Comparison of ENCODE assay signal across 14 mouse cellular contexts in genomic region chr19:20405015-20405414, GRCm38 (mm10). TPM values are rescaled to one million over a fixed set of nuclear protein-coding genes. Genes with fewer than 3 reads are reported as not detected.
DNase-seq lines count a peak whose midpoint lies in the region; ATAC-seq and TF ChIP-seq lines count a peak whose summit lies in the region.
"Had no signal": no experiment of that assay in that cellular context is flagged by ENCODE, and none has a peak within 500 bp of the region (broad histone marks: within the 10 kb centered on the region; RNA-seq: fewer than 3 reads in every experiment).

No protein-coding gene starts in this region.

- ATAC-seq in hindbrain, postnatal 0 days, result 0 out of 2 replicates have a peak, but pooled peaks have one; percentile 43
- no peak for ATAC-seq in hindbrain, embryonic 16.5 days
- no peak for ATAC-seq in CD4-positive, CD25-positive, alpha-beta regulatory T cell, adult 4 months
- ATAC-seq: intestine, embryonic 15.5 days; midbrain, embryonic 15.5 days had no signal

- H3K4me1 ChIP-seq in hindbrain, postnatal 0 days (ENCODE audit: insufficient read depth, low read length), result no peaks in the 10 kb centered on the region
- no peaks in the 10 kb centered on the region for H3K4me1 ChIP-seq in hindbrain, embryonic 16.5 days (ENCODE audit: control insufficient read depth, insufficient read depth, low read depth, low read length)
- H3K4me1 ChIP-seq: intestine, embryonic 15.5 days; limb, embryonic 12.5 days; midbrain, embryonic 15.5 days had no signal

- peak; percentile 29 for DNase-seq in hindbrain, postnatal 0 days (ENCODE audit: low spot score)
- peak; percentile 23 for DNase-seq in right cerebral cortex, adult 18-20 months
- no peak for DNase-seq in right cerebral cortex, postnatal 14 days
- DNase-seq in layer of hippocampus, adult 2 months (ENCODE audit: low spot score in 2 of 2), result peak; percentile 3 to 14
- no peak for DNase-seq in spleen, postnatal 14 days (ENCODE audit: low spot score in 2 of 2)
- no peak for DNase-seq in kidney, postnatal 25 days
- DNase-seq: adrenal gland, postnatal 10 days; kidney, postnatal 14 days; lung, postnatal 14 days had no signal

- no peaks in the 10 kb centered on the region for H3K36me3 ChIP-seq in hindbrain, postnatal 0 days (ENCODE audit: insufficient read depth, low read length)
- H3K36me3 ChIP-seq in hindbrain, embryonic 16.5 days (ENCODE audit: control insufficient read depth, insufficient read depth, low read length), result no peaks in the 10 kb centered on the region
- H3K36me3 ChIP-seq: intestine, embryonic 15.5 days; limb, embryonic 12.5 days; midbrain, embryonic 15.5 days had no signal

- TF ChIP-seq CTCF in hindbrain, postnatal 0 days (IDR thresholded peaks at IDR 0.05; ENCODE audit: low read depth), result no peak
- TF ChIP-seq CTCF in layer of hippocampus, adult 2 months (conservative IDR thresholded peaks at IDR 0.05), result no peak

- 58% methylated on average over 4 of the region's 4 CpGs for WGBS in hindbrain, postnatal 0 days
- 70% methylated on average over 4 of the region's 4 CpGs for WGBS in hindbrain, embryonic 16.5 days

- no peak overlapping the region for H3K9ac ChIP-seq in hindbrain, postnatal 0 days (replicated peaks; ENCODE audit: low read length)
- H3K9ac ChIP-seq in hindbrain, embryonic 16.5 days (ENCODE audit: low read depth, low read length), result no peak overlapping the region
- H3K9ac ChIP-seq: intestine, embryonic 15.5 days; limb, embryonic 12.5 days; midbrain, embryonic 15.5 days had no signal

- no peaks in the 10 kb centered on the region for H3K27me3 ChIP-seq in hindbrain, postnatal 0 days (ENCODE audit: insufficient read depth, low read length)
- H3K27me3 ChIP-seq in hindbrain, embryonic 16.5 days (replicated peaks; ENCODE audit: control insufficient read depth, insufficient read depth, low read length), result no peaks in the 10 kb centered on the region
- H3K27me3 ChIP-seq: intestine, embryonic 15.5 days; limb, embryonic 12.5 days; midbrain, embryonic 15.5 days had no signal

- no peak overlapping the region for H3K27ac ChIP-seq in hindbrain, postnatal 0 days
- H3K27ac ChIP-seq in hindbrain, embryonic 16.5 days (ENCODE audit: low read depth, low read length), result no peak overlapping the region
- peak overlapping the region; percentile 54 for H3K27ac ChIP-seq in layer of hippocampus, adult 2 months
- H3K27ac ChIP-seq: intestine, embryonic 15.5 days; limb, embryonic 12.5 days; midbrain, embryonic 15.5 days had no signal

- no peak overlapping the region for H3K4me3 ChIP-seq in hindbrain, postnatal 0 days (ENCODE audit: low read length)
- no peak overlapping the region for H3K4me3 ChIP-seq in hindbrain, embryonic 16.5 days (ENCODE audit: low read length)
- H3K4me3 ChIP-seq in layer of hippocampus, adult 2 months, result no peak overlapping the region
- H3K4me3 ChIP-seq: intestine, embryonic 15.5 days; limb, embryonic 12.5 days; midbrain, embryonic 15.5 days had no signal

- no peak overlapping the region for H3K4me2 ChIP-seq in hindbrain, postnatal 0 days (ENCODE audit: low read depth, low read length)
- H3K4me2 ChIP-seq in hindbrain, embryonic 16.5 days (ENCODE audit: low read length), result no peak overlapping the region
- H3K4me2 ChIP-seq: intestine, embryonic 15.5 days; limb, embryonic 12.5 days; midbrain, embryonic 15.5 days had no signal

- H3K9me3 ChIP-seq in hindbrain, postnatal 0 days (ENCODE audit: low read length), result no peaks in the 10 kb centered on the region
- H3K9me3 ChIP-seq in hindbrain, embryonic 16.5 days (ENCODE audit: control insufficient read depth, low read length), result no peaks in the 10 kb centered on the region
- H3K9me3 ChIP-seq: intestine, embryonic 15.5 days; limb, embryonic 12.5 days; midbrain, embryonic 15.5 days had no signal

RNA-seq across cellular contexts. Expression of gene Anxa1, which starts 14.3 kb away (rescaled TPM):
- total RNA-seq in hindbrain, postnatal 0 days (2014; rRNA removed), result 4.8 and 10.8 TPM in 2 replicates
- polyA plus RNA-seq in hindbrain, postnatal 0 days (2015; fragmentation: Nextera tagmentation; extraction: Ambion mirVana), result 14.6 and 18.6 TPM in 2 replicates
- 9.7 and 16.0 TPM in 2 replicates for polyA plus RNA-seq in hindbrain, embryonic 16.5 days (2015; fragmentation: Nextera tagmentation; extraction: Ambion mirVana)
- under 1 TPM; 0.71 to 1.00 TPM for total RNA-seq in layer of hippocampus, adult 2 months (2021)
- 10 to 100 TPM; 11.3 to 19.6 TPM for polyA plus RNA-seq in CD4-positive, CD25-positive, alpha-beta regulatory T cell, adult 4 months (2017; shearing (Covaris generic))

Comparison
In these comparisons a context has a peak if more than half of its experiments do, and no peak if none do; other contexts are left out.
1. DNase-seq: peak in hindbrain, postnatal 0 days (single experiment), right cerebral cortex, adult 18-20 months (single experiment) and layer of hippocampus, adult 2 months (2 of 2); none in right cerebral cortex, postnatal 14 days (single experiment), spleen, postnatal 14 days (0 of 2) and kidney, postnatal 25 days (0 of 2).